ENCODE assay signal across 15 mouse cellular contexts in the genomic region with DNA sequence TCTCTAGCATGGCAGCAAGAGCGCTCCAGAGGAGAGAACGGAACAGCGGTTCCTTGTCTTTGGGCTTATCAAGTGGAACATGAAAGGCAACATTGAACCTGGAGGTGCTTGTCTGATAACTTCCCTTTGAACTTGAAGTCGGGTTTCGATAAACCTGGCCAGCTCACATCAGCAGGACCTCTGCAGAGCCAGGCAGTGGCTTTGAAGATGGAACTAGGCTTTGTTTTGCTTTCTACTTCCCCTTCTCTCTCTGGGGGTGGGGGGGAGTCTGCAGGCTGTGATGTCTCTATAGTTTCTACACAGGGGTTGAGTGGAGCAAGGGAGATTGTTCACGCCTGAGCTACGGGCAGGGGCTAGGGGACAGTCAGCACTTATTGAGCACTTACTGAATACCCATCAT. TPM values are rescaled to one million over a fixed set of nuclear protein-coding genes. Genes with fewer than 3 reads are reported as not detected.
DNase-seq lines count a peak whose midpoint lies in the region; ATAC-seq lines count a peak whose summit lies in the region.
"Had no signal": no experiment of that assay in that cellular context is flagged by ENCODE, and none has a peak within 500 bp of the region (broad histone marks: within the 10 kb centered on the region; RNA-seq: fewer than 3 reads in every experiment).

No protein-coding gene starts in this region.

- H3K9me3 ChIP-seq in embryonic facial prominence, embryonic 10.5 days: no peaks in the 10 kb centered on the region
- H3K9me3 ChIP-seq: heart, embryonic 13.5 days; hindbrain, embryonic 13.5 days had no signal

- H3K27ac ChIP-seq in embryonic facial prominence, embryonic 10.5 days (replicated peaks): no peak overlapping the region
- H3K27ac ChIP-seq: gastrocnemius, adult 2 months had no signal

- H3K4me1 ChIP-seq in embryonic facial prominence, embryonic 10.5 days: peaks cover 39% of the 10 kb centered on the region

- 85% methylated on average over 7 of the region's 7 CpGs for WGBS in embryonic facial prominence, embryonic 10.5 days

- H3K4me3 ChIP-seq in embryonic facial prominence, embryonic 10.5 days: no peak overlapping the region
- H3K4me3 ChIP-seq: gastrocnemius, adult 2 months; heart, embryonic 13.5 days; hindbrain, embryonic 13.5 days had no signal

- peak; percentile 87 for ATAC-seq in granulocyte monocyte progenitor cell, adult 5-6 weeks (replicated peaks; ENCODE audit: poor library complexity, severe bottlenecking)
- ATAC-seq in neutrophil, adult 5-6 weeks (ENCODE audit: extremely low read depth, insufficient number of reproducible peaks, low FRiP score, poor library complexity, severe bottlenecking): peak; percentile 58

- peak; percentile 68 to 70 for DNase-seq in spleen, postnatal 36 days (ENCODE audit: low spot score in 2 of 2)
- no peak for DNase-seq in spleen, adult 12 weeks (ENCODE audit: low spot score)
- DNase-seq in embryonic facial prominence, embryonic 10.5 days (ENCODE audit: low spot score): no peak
- no peak for DNase-seq in right cerebral cortex, postnatal 25 days
- DNase-seq: adrenal gland, postnatal 14 days; gastrocnemius, adult 2 months; gastrocnemius, postnatal 25 days; heart, adult 11 months; heart, postnatal 36 days had no signal

- peaks cover 63% of the 10 kb centered on the region for H3K36me3 ChIP-seq in embryonic facial prominence, embryonic 10.5 days (replicated peaks)
- H3K36me3 ChIP-seq: heart, embryonic 13.5 days had no signal

- no peaks in the 10 kb centered on the region; the same call in 1 of the 2 replicates for H3K27me3 ChIP-seq in embryonic facial prominence, embryonic 10.5 days (replicated peaks; ENCODE audit: low read depth, poor library complexity, severe bottlenecking)
- H3K27me3 ChIP-seq: heart, embryonic 13.5 days; hindbrain, embryonic 13.5 days had no signal

RNA-seq across cellular contexts. Expression of gene Snx20, which starts 55.1 kb away (rescaled TPM):
- total RNA-seq in granulocyte monocyte progenitor cell, adult 5-6 weeks (2014; fragmentation: Nextera tagmentation): 17.6 and 25.0 TPM in 2 replicates
- total RNA-seq in granulocyte monocyte progenitor cell, adult 5-6 weeks (2017): 9.9 and 10.9 TPM in 2 replicates
- total RNA-seq in neutrophil, adult 5-6 weeks (2017): 118 and 128 TPM in 2 replicates
- 0.65 and 0.73 TPM in 2 replicates for polyA plus RNA-seq in embryonic facial prominence, embryonic 10.5 days (2016; fragmentation: Nextera tagmentation; extraction: Ambion mirVana)

RNA-seq across cellular contexts. Expression of gene Nkd1, which starts 59.6 kb away (rescaled TPM):
- total RNA-seq in granulocyte monocyte progenitor cell, adult 5-6 weeks (2014; fragmentation: Nextera tagmentation): 0.73 TPM in 1 of 2 replicates, not detected in the other
- 0.10 and 0.13 TPM in 2 replicates for total RNA-seq in granulocyte monocyte progenitor cell, adult 5-6 weeks (2017)
- total RNA-seq in neutrophil, adult 5-6 weeks (2017): not detected in 2 replicates
- polyA plus RNA-seq in embryonic facial prominence, embryonic 10.5 days (2016; fragmentation: Nextera tagmentation; extraction: Ambion mirVana): 43.5 and 49.7 TPM in 2 replicates
- total RNA-seq: MEL had no signal
- polyA plus RNA-seq: C2C12 had no signal

Comparison
In these comparisons a context has a peak if more than half of its experiments do, and no peak if none do; other contexts are left out.
1. DNase-seq: peak in spleen, postnatal 36 days (2 of 2); none in spleen, adult 12 weeks (single experiment), embryonic facial prominence, embryonic 10.5 days (single experiment) and right cerebral cortex, postnatal 25 days (single experiment).